8 mouse cellular contexts compared by ENCODE assay signal in genomic region chr17:33928251-33928947, GRCm38 (mm10). TPM values are rescaled to one million over a fixed set of nuclear protein-coding genes. Genes with fewer than 3 reads are reported as not detected.
DNase-seq lines count a peak whose midpoint lies in the region; ATAC-seq and TF ChIP-seq lines count a peak whose summit lies in the region.

No protein-coding gene starts in this region.

- H3K27me3 ChIP-seq in heart, embryonic 15.5 days = no peaks in the 10 kb centered on the region
- no peaks in the 10 kb centered on the region for H3K27me3 ChIP-seq in hindbrain, embryonic 12.5 days
- no peaks in the 10 kb centered on the region for H3K27me3 ChIP-seq in midbrain, embryonic 12.5 days

- H3K4me3 ChIP-seq in heart, embryonic 15.5 days = peak overlapping the region; percentile 77
- H3K4me3 ChIP-seq in bone marrow macrophage, adult 2 months (ENCODE audit: insufficient read depth, low read length) = peak overlapping the region; percentile 96
- H3K4me3 ChIP-seq in hindbrain, embryonic 12.5 days = peak overlapping the region; percentile 87
- peak overlapping the region; percentile 81 for H3K4me3 ChIP-seq in midbrain, embryonic 12.5 days

- peaks cover 19% of the 10 kb centered on the region for H3K36me3 ChIP-seq in heart, embryonic 15.5 days
- peaks cover 27% of the 10 kb centered on the region for H3K36me3 ChIP-seq in hindbrain, embryonic 12.5 days
- H3K36me3 ChIP-seq in midbrain, embryonic 12.5 days = peaks cover 23% of the 10 kb centered on the region

- peak overlapping the region; percentile 99; the same call in 1 of the 2 replicates for H3K27ac ChIP-seq in heart, embryonic 15.5 days
- no peak overlapping the region for H3K27ac ChIP-seq in bone marrow macrophage, adult 2 months (ENCODE audit: insufficient read depth, low read depth, low read length)
- H3K27ac ChIP-seq in hindbrain, embryonic 12.5 days = no peak overlapping the region
- no peak overlapping the region for H3K27ac ChIP-seq in midbrain, embryonic 12.5 days (replicated peaks)

- no peak for TF ChIP-seq POLR2A in bone marrow macrophage, adult 2 months (IDR thresholded peaks at IDR 0.05; ENCODE audit: borderline replicate concordance, low read depth, low read length)

- H3K4me1 ChIP-seq in heart, embryonic 15.5 days (replicated peaks) = peaks cover 26% of the 10 kb centered on the region
- H3K4me1 ChIP-seq in bone marrow macrophage, adult 2 months (ENCODE audit: control insufficient read depth, insufficient read depth, low read length) = peaks cover 6% of the 10 kb centered on the region
- peaks cover 25% of the 10 kb centered on the region for H3K4me1 ChIP-seq in hindbrain, embryonic 12.5 days
- peaks cover 23% of the 10 kb centered on the region for H3K4me1 ChIP-seq in midbrain, embryonic 12.5 days

- DNase-seq in heart, postnatal 4 days = no peak
- DNase-seq in right cerebral cortex, postnatal 10 days (ENCODE audit: low spot score in 2 of 2) = no peak
- DNase-seq in adrenal gland, postnatal 4 days (ENCODE audit: low spot score in 2 of 2) = no peak
- no peak for DNase-seq in right cerebral cortex, adult 18-20 months

- H3K4me2 ChIP-seq in heart, embryonic 15.5 days = peak overlapping the region; percentile 87
- H3K4me2 ChIP-seq in hindbrain, embryonic 12.5 days (replicated peaks) = peak overlapping the region; percentile 98
- H3K4me2 ChIP-seq in midbrain, embryonic 12.5 days (replicated peaks) = peak overlapping the region; percentile 97

- no peaks in the 10 kb centered on the region for H3K9me3 ChIP-seq in heart, embryonic 15.5 days (replicated peaks)
- H3K9me3 ChIP-seq in hindbrain, embryonic 12.5 days (replicated peaks) = no peaks in the 10 kb centered on the region
- no peaks in the 10 kb centered on the region for H3K9me3 ChIP-seq in midbrain, embryonic 12.5 days

- 51% methylated on average over 21 of the region's 21 CpGs for WGBS in heart, embryonic 15.5 days
- 65% methylated on average over 21 of the region's 21 CpGs for WGBS in hindbrain, embryonic 12.5 days
- WGBS in midbrain, embryonic 12.5 days = 64% methylated on average over 21 of the region's 21 CpGs

- TF ChIP-seq CTCF in bone marrow macrophage, adult 2 months (IDR thresholded peaks at IDR 0.05; ENCODE audit: low read depth, low read length) = no peak

- peak overlapping the region; percentile 87 for H3K9ac ChIP-seq in heart, embryonic 15.5 days
- peak overlapping the region; percentile 94 for H3K9ac ChIP-seq in hindbrain, embryonic 12.5 days
- peak overlapping the region; percentile 90 for H3K9ac ChIP-seq in midbrain, embryonic 12.5 days (replicated peaks)

- no peak for ATAC-seq in heart, embryonic 15.5 days (replicated peaks; ENCODE audit: insufficient number of reproducible peaks, insufficient read depth, low FRiP score, low read depth)
- no peak for ATAC-seq in hindbrain, embryonic 12.5 days (ENCODE audit: low FRiP score)
- ATAC-seq in midbrain, embryonic 12.5 days (ENCODE audit: low FRiP score, low read depth) = no peak

RNA-seq across cellular contexts. Expression of gene Rgl2, which starts 0.9 kb away (rescaled TPM):
- 34.7 and 44.8 TPM in 2 replicates for polyA plus RNA-seq in heart, embryonic 15.5 days (2015; fragmentation: Nextera tagmentation; extraction: Ambion mirVana)
- 10 to 100 TPM; 56.5 to 58.1 TPM for total RNA-seq in heart, postnatal 4 days (2021)
- 209 and 216 TPM in 2 replicates for polyA plus RNA-seq in bone marrow macrophage, adult 2 months (2012; ENCODE audit: insufficient read depth, insufficient read length, missing spikeins)
- polyA plus RNA-seq in hindbrain, embryonic 12.5 days (2016; fragmentation: Nextera tagmentation; extraction: Ambion mirVana) = 63.1 and 64.1 TPM in 2 replicates
- 69.9 and 74.3 TPM in 2 replicates for polyA plus RNA-seq in midbrain, embryonic 12.5 days (2016; fragmentation: Nextera tagmentation; extraction: Ambion mirVana)
- 10 to 100 TPM; 87.9 to 94.5 TPM for total RNA-seq in adrenal gland, postnatal 4 days (2021)

RNA-seq across cellular contexts. Expression of gene Pfdn6, which starts 11.7 kb away (rescaled TPM):
- 112 and 115 TPM in 2 replicates for polyA plus RNA-seq in heart, embryonic 15.5 days (2015; fragmentation: Nextera tagmentation; extraction: Ambion mirVana)
- total RNA-seq in heart, postnatal 4 days (2021) = 10 to 100 TPM; 78.0 to 79.5 TPM
- 54.1 and 54.9 TPM in 2 replicates for polyA plus RNA-seq in bone marrow macrophage, adult 2 months (2012; ENCODE audit: insufficient read depth, insufficient read length, missing spikeins)
- 173 and 180 TPM in 2 replicates for polyA plus RNA-seq in hindbrain, embryonic 12.5 days (2016; fragmentation: Nextera tagmentation; extraction: Ambion mirVana)
- polyA plus RNA-seq in midbrain, embryonic 12.5 days (2016; fragmentation: Nextera tagmentation; extraction: Ambion mirVana) = 188 and 203 TPM in 2 replicates
- 10 to 100 TPM; 96.5 to 98.1 TPM for total RNA-seq in adrenal gland, postnatal 4 days (2021)

RNA-seq across cellular contexts. Expression of gene Wdr46, which starts 12.1 kb away (rescaled TPM):
- 16.3 and 24.1 TPM in 2 replicates for polyA plus RNA-seq in heart, embryonic 15.5 days (2015; fragmentation: Nextera tagmentation; extraction: Ambion mirVana)
- total RNA-seq in heart, postnatal 4 days (2021) = 10 to 100 TPM; 13.3 to 14.4 TPM
- polyA plus RNA-seq in bone marrow macrophage, adult 2 months (2012; ENCODE audit: insufficient read depth, insufficient read length, missing spikeins) = 10.1 and 10.2 TPM in 2 replicates
- 37.1 and 38.8 TPM in 2 replicates for polyA plus RNA-seq in hindbrain, embryonic 12.5 days (2016; fragmentation: Nextera tagmentation; extraction: Ambion mirVana)
- 37.5 and 37.7 TPM in 2 replicates for polyA plus RNA-seq in midbrain, embryonic 12.5 days (2016; fragmentation: Nextera tagmentation; extraction: Ambion mirVana)
- total RNA-seq in adrenal gland, postnatal 4 days (2021) = 10 to 100 TPM; 35.1 to 35.2 TPM

RNA-seq across cellular contexts. Expression of gene Zbtb22, which starts 12.7 kb away (rescaled TPM):
- polyA plus RNA-seq in heart, embryonic 15.5 days (2015; fragmentation: Nextera tagmentation; extraction: Ambion mirVana) = 11.3 and 15.3 TPM in 2 replicates
- 10 to 100 TPM; 34.3 to 35.8 TPM for total RNA-seq in heart, postnatal 4 days (2021)
- polyA plus RNA-seq in bone marrow macrophage, adult 2 months (2012; ENCODE audit: insufficient read depth, insufficient read length, missing spikeins) = 21.8 and 24.0 TPM in 2 replicates
- 21.7 and 25.5 TPM in 2 replicates for polyA plus RNA-seq in hindbrain, embryonic 12.5 days (2016; fragmentation: Nextera tagmentation; extraction: Ambion mirVana)
- 21.8 and 25.3 TPM in 2 replicates for polyA plus RNA-seq in midbrain, embryonic 12.5 days (2016; fragmentation: Nextera tagmentation; extraction: Ambion mirVana)
- 10 to 100 TPM; 43.0 to 47.1 TPM for total RNA-seq in adrenal gland, postnatal 4 days (2021)

RNA-seq across cellular contexts. Expression of gene Tapbp, which starts 12.7 kb away (rescaled TPM):
- polyA plus RNA-seq in heart, embryonic 15.5 days (2015; fragmentation: Nextera tagmentation; extraction: Ambion mirVana) = 44.3 and 61.3 TPM in 2 replicates
- total RNA-seq in heart, postnatal 4 days (2021) = 10 to 100 TPM; 72.3 to 78.5 TPM
- polyA plus RNA-seq in bone marrow macrophage, adult 2 months (2012; ENCODE audit: insufficient read depth, insufficient read length, missing spikeins) = 389 and 454 TPM in 2 replicates
- polyA plus RNA-seq in hindbrain, embryonic 12.5 days (2016; fragmentation: Nextera tagmentation; extraction: Ambion mirVana) = 23.9 and 27.6 TPM in 2 replicates
- 19.1 and 21.9 TPM in 2 replicates for polyA plus RNA-seq in midbrain, embryonic 12.5 days (2016; fragmentation: Nextera tagmentation; extraction: Ambion mirVana)
- 100 to 1,000 TPM; 122 to 131 TPM for total RNA-seq in adrenal gland, postnatal 4 days (2021)
